Mouse (Mus musculus) embryonic facial prominence, embryonic 14.5 days (tissue): ENCODE data around the gene Hnrnpu. TPM values are rescaled to one million over a fixed set of nuclear protein-coding genes. Genes with fewer than 3 reads are reported as not detected.

Experiments used
- ATAC-seq: fragments of 200-750 bp; cut with Nextera tagmentation; 2 replicates; pipeline ENCODE4 v1.8.0; 2017; ENCODE audit warnings: low read depth, moderate number of reproducible peaks, moderate TSS enrichment
- DNase-seq: peaks from one replicate; pipeline ENCODE4 v3.0.0-alpha.2; 2015; ENCODE audit warnings: low spot score
- H3K27ac ChIP-seq: fragments of 300-500 bp; sonication (generic); replicated peaks from 2 replicates; pipeline ENCODE4 v1.5.1; 2014; ENCODE audit warnings: low read depth, mild to moderate bottlenecking, low read length, moderate library complexity
- H3K27me3 ChIP-seq: fragments of 300-500 bp; sonication (generic); replicated peaks from 2 replicates; pipeline ENCODE4 v1.6.1; 2014; ENCODE audit warnings: low read length; ENCODE audit not compliant: control insufficient read depth, insufficient read depth
- H3K36me3 ChIP-seq: fragments of 300-500 bp; sonication (generic); 2 replicates; pipeline ENCODE4 v1.6.1; 2014; ENCODE audit warnings: low read length, mixed read lengths; ENCODE audit not compliant: control insufficient read depth, insufficient read depth
- H3K4me1 ChIP-seq: fragments of 300-500 bp; sonication (generic); 2 replicates; pipeline ENCODE4 v1.6.1; 2014; ENCODE audit warnings: antibody characterized with exemption, low read length; ENCODE audit not compliant: control insufficient read depth, insufficient read depth
- H3K4me2 ChIP-seq: fragments of 300-500 bp; sonication (generic); 2 replicates; pipeline ENCODE4 v1.6.1; 2014; ENCODE audit warnings: low read depth, mild to moderate bottlenecking, low read length, moderate library complexity, mixed read lengths
- H3K4me3 ChIP-seq: fragments of 300-500 bp; sonication (generic); 2 replicates; pipeline ENCODE4 v1.5.1; 2014; ENCODE audit warnings: low read depth, mild to moderate bottlenecking, low read length
- H3K9ac ChIP-seq: fragments of 300-500 bp; sonication (generic); 2 replicates; pipeline ENCODE4 v1.6.1; 2014; ENCODE audit warnings: low read depth, mild to moderate bottlenecking, low read length, moderate library complexity, mixed read lengths
- H3K9me3 ChIP-seq: fragments of 300-500 bp; sonication (generic); 2 replicates; pipeline ENCODE4 v1.6.1; 2016; ENCODE audit warnings: low read length; ENCODE audit not compliant: control insufficient read depth
- WGBS: fragments of 180-500 bp; shearing (Covaris S2); extraction: QIAGEN DNeasy Blood & Tissue Kit; methylation state at CpG from one replicate; pipeline ENCODE4 v1.1.7; 2014; 5-methylcytosine and 5-hydroxymethylcytosine counted together
- polyA plus RNA-seq: library from polyadenylated mRNA; unstranded; fragments of >200 nt; fragmentation: Nextera tagmentation; extraction: Ambion mirVana; gene quantifications from 2 replicates; pipeline ENCODE4 v1.2.1, GENCODE M21; 2014

The Hnrnpu gene
- 366 and 404 TPM in 2 replicates for polyA plus RNA-seq

- DNase-seq: peak; percentile 98
- 0% methylated on average over 36 of the region's 73 CpGs for WGBS
- Histone ChIP-seq H3K4me3 (peak within 1 kb of the TSS; percentile 100), H3K4me2 (peak within 1 kb of the TSS; percentile 72), H3K27ac (peak within 1 kb of the TSS; percentile 100), H3K9me3 (no peaks in the 10 kb centered on the region), H3K9ac (peak within 1 kb of the TSS; percentile 100), H3K36me3 (peaks cover 30% of the 10 kb centered on the region), H3K4me1 (no peaks in the 10 kb centered on the region), H3K27me3 (no peaks in the 10 kb centered on the region)
- ATAC-seq: peak; percentile 89
These were observed at the start of gene Hnrnpu for GRCm38 (mm10) chr1:178337551-178338317. Gene Hnrnpu, minus strand, starts transcription at chr1:178337797.

DNA sequence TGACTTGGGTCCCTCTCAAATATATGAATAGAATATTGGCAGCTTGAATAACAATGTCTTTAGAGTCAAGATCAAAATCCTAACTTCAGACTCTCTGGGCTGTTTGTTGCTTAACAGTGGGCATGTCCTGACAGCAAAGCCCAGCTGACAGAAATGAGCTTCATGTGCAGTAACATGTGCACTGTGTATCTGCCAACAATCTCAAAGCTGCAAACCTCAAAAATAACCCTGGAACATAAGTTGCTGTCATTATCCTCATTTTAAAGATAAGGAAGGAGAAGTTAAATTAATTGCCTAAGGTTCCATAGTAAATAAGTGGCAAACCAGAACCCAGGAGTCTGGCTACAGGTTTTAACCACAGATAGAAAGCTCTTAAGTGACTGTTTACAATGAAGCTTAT, 44.6 kb upstream of the Hnrnpu start:
- Histone ChIP-seq H3K36me3 (no peaks in the 10 kb centered on the region), H3K27ac (no peak overlapping the region), H3K9ac (no peak overlapping the region), H3K27me3 (no peaks in the 10 kb centered on the region), H3K4me1 (no peaks in the 10 kb centered on the region), H3K4me2 (no peak overlapping the region), H3K9me3 (no peaks in the 10 kb centered on the region), H3K4me3 (no peak overlapping the region)
- DNase-seq (peak; percentile 46), ATAC-seq (no peak)

DNA sequence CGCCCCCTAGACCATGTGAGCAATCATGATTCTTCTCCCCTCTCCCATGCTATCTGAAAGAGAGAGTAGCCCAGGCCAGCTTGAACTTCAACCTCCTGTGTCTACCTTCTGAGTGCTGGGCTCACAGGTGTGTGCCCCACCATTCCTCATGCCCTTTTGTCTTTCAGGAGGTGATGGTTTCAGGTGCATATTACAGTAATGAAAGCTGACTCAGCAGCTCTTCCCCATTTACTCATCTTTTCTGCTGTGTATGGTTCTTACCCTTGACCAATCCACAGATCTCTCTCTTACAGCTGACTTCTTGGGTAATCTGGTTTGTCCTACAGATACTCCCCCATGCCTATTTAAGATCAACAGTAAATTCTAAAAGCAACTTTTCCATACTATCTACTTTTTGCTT, 41.6 kb upstream of the Hnrnpu start:
- Histone ChIP-seq H3K9me3 (no peaks in the 10 kb centered on the region), H3K4me3 (no peak overlapping the region), H3K27me3 (no peaks in the 10 kb centered on the region), H3K4me1 (no peaks in the 10 kb centered on the region), H3K9ac (no peak overlapping the region), H3K36me3 (no peaks in the 10 kb centered on the region), H3K4me2 (no peak overlapping the region), H3K27ac (no peak overlapping the region)
- ATAC-seq: no peak
- 89% methylated on average over 1 of the region's 1 CpGs for WGBS
- no peak for DNase-seq

- H3K9ac ChIP-seq: no peak overlapping the region
- no peaks in the 10 kb centered on the region for H3K36me3 ChIP-seq
- H3K4me1 ChIP-seq: no peaks in the 10 kb centered on the region
- H3K27me3 ChIP-seq: no peaks in the 10 kb centered on the region
- no peak overlapping the region for H3K27ac ChIP-seq
- no peak for DNase-seq
- ATAC-seq: no peak
- H3K4me3 ChIP-seq: no peak overlapping the region
- H3K9me3 ChIP-seq: no peaks in the 10 kb centered on the region
- WGBS: 75% methylated on average over 3 of the region's 3 CpGs
- no peak overlapping the region for H3K4me2 ChIP-seq
These were observed 40.5 kb upstream of the Hnrnpu start for GRCm38 (mm10) chr1:178378115-178378514.

DNA sequence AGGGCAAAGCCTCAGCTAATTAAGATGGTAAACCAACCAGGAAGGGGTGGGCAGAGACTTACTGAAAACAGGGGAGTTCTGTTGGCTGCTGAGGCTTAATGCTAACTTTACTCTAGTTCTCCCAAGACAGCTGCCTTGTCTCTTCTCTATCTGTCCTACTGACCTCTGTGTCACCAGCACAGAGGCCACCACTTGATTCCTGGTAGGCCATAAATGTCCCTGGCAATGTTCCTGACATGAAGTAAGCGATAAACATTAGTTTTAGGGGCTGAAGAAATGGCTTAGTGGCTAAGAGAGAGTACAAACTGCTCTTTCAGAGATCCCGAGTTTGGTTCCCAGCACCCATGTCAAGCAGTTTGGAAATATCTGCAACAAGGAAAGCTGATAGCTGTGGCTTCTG, 39.3 kb upstream of the Hnrnpu start:
- ATAC-seq: no peak
- WGBS: 80% methylated on average over 2 of the region's 2 CpGs
- Histone ChIP-seq H3K4me2 (no peak overlapping the region), H3K4me1 (no peaks in the 10 kb centered on the region), H3K27me3 (no peaks in the 10 kb centered on the region), H3K4me3 (no peak overlapping the region), H3K36me3 (no peaks in the 10 kb centered on the region), H3K9me3 (no peaks in the 10 kb centered on the region), H3K9ac (no peak overlapping the region), H3K27ac (no peak overlapping the region)
- no peak for DNase-seq

GRCm38 (mm10) chr1:178376061-178376460, 38.5 kb upstream of the Hnrnpu start:
- 88% methylated on average over 2 of the region's 2 CpGs for WGBS
- ATAC-seq: no peak

GRCm38 (mm10) chr1:178375381-178375780, 37.8 kb upstream of the Hnrnpu start:
- Histone ChIP-seq H3K27me3 (no peaks in the 10 kb centered on the region), H3K4me2 (no peak overlapping the region), H3K36me3 (no peaks in the 10 kb centered on the region), H3K9ac (no peak overlapping the region), H3K9me3 (no peaks in the 10 kb centered on the region), H3K27ac (no peak overlapping the region), H3K4me1 (no peaks in the 10 kb centered on the region), H3K4me3 (no peak overlapping the region)
- DNase-seq (no peak), ATAC-seq (no peak)

More at GRCm38 (mm10) chr1:178376061-178376460, 38.5 kb upstream of the Hnrnpu start:
- H3K4me2 ChIP-seq: no peak overlapping the region
- no peak overlapping the region for H3K9ac ChIP-seq
- no peaks in the 10 kb centered on the region for H3K4me1 ChIP-seq
- no peak overlapping the region for H3K4me3 ChIP-seq
- no peak for DNase-seq
- H3K27ac ChIP-seq: no peak overlapping the region
- H3K27me3 ChIP-seq: no peaks in the 10 kb centered on the region
- H3K36me3 ChIP-seq: no peaks in the 10 kb centered on the region
- no peaks in the 10 kb centered on the region for H3K9me3 ChIP-seq

GRCm38 (mm10) chr1:178372681-178373080, 35.1 kb upstream of the Hnrnpu start:
- no peak for DNase-seq
- no peaks in the 10 kb centered on the region for H3K4me1 ChIP-seq
- H3K4me2 ChIP-seq: no peak overlapping the region
- no peak overlapping the region for H3K4me3 ChIP-seq
- no peaks in the 10 kb centered on the region for H3K27me3 ChIP-seq
- H3K9me3 ChIP-seq: no peaks in the 10 kb centered on the region
- H3K36me3 ChIP-seq: no peaks in the 10 kb centered on the region
- ATAC-seq: no peak
- no peak overlapping the region for H3K9ac ChIP-seq
- WGBS: 84% methylated on average over 4 of the region's 4 CpGs
- no peak overlapping the region for H3K27ac ChIP-seq

DNA sequence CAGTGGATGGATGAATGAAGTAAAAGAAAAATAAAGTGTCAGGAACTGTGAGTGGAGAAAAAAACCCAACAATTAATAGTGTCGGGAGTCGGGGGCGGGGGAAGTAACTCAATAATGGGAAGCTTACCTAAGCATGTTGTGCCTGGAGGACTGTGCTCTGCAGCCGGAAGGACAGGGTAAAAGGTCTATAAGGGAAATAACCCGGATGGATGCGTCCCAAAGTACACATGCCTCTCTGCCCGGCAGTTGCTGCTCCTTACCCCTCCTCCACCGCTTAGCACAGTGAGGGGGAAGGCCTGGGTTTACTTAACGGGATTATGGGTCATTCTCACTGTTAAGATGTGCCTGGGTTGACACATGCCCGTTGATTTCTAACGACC, 31.7 kb upstream of the Hnrnpu start:
- 2% methylated on average over 11 of the region's 11 CpGs for WGBS
- Histone ChIP-seq H3K27me3 (no peaks in the 10 kb centered on the region), H3K36me3 (no peaks in the 10 kb centered on the region), H3K9ac (peak overlapping the region; percentile 60), H3K4me1 (no peaks in the 10 kb centered on the region), H3K9me3 (no peaks in the 10 kb centered on the region), H3K4me3 (peak overlapping the region; percentile 45), H3K27ac (peak overlapping the region; percentile 24), H3K4me2 (peak overlapping the region; percentile 58)
- DNase-seq (peak; percentile 66), ATAC-seq (peak; percentile 72)
